Mouse (Mus musculus): ENCODE data around the gene Ets1. TPM values are rescaled to one million over a fixed set of nuclear protein-coding genes. Genes with fewer than 3 reads are reported as not detected.
A peak's percentile ranks its signal among the peaks of the same experiment; 100 is the strongest.

Gene Ets1
- polyA plus RNA-seq, 1 experiment: 30.2 TPM

- Histone ChIP-seq H3K4me1 (ENCODE audit: control insufficient read depth, insufficient read depth, low read length) (no peaks in the 10 kb centered on the region), H3K27ac (ENCODE audit: insufficient read depth, low read length) (no peak overlapping the region), H3K4me3 (ENCODE audit: insufficient read depth, low read length) (no peak overlapping the region)
- TF ChIP-seq CTCF (IDR thresholded peaks at IDR 0.05; ENCODE audit: borderline replicate concordance, insufficient read depth, low read length) (no peak), POLR2A (IDR thresholded peaks at IDR 0.05; ENCODE audit: low read depth, low read length) (no peak)
Measured at GRCm38 (mm10) chr9:32660406-32660960, 24.5 kb downstream of the Ets1 start.

GRCm38 (mm10) chr9:32661071-32661470, 25.1 kb downstream of the Ets1 start:
- Histone ChIP-seq H3K4me1 (ENCODE audit: control insufficient read depth, insufficient read depth, low read length) (no peaks in the 10 kb centered on the region), H3K27ac (ENCODE audit: insufficient read depth, low read length) (no peak overlapping the region), H3K4me3 (ENCODE audit: insufficient read depth, low read length) (no peak overlapping the region)
- TF ChIP-seq CTCF (IDR thresholded peaks at IDR 0.05; ENCODE audit: borderline replicate concordance, insufficient read depth, low read length) (no peak), POLR2A (IDR thresholded peaks at IDR 0.05; ENCODE audit: low read depth, low read length) (no peak)

DNA sequence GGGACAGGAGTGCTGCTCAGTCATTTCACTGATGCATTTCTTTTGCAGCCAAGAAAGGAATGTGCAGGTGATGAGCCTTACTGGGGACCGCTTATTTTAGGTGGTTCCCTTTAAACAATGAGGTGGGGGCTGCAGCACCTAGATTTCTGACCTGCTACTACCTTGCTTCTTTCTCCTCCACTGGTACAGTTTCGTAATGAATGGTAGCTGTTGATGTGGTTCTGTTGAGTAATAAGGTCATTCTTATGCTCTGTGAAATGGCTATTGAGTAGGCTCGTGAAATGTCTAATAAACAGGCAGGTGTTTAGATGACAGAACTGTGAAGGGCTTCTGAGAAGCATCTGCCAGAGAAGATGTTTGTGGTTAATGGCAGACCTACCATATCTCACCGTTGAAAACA, 25.5 kb downstream of the Ets1 start:
- TF ChIP-seq CTCF (IDR thresholded peaks at IDR 0.05; ENCODE audit: borderline replicate concordance, insufficient read depth, low read length) (no peak), POLR2A (IDR thresholded peaks at IDR 0.05; ENCODE audit: low read depth, low read length) (no peak)
- Histone ChIP-seq H3K4me1 (ENCODE audit: control insufficient read depth, insufficient read depth, low read length) (no peaks in the 10 kb centered on the region), H3K27ac (ENCODE audit: insufficient read depth, low read length) (no peak overlapping the region), H3K4me3 (ENCODE audit: insufficient read depth, low read length) (no peak overlapping the region)

- TF ChIP-seq CTCF (IDR thresholded peaks at IDR 0.05; ENCODE audit: borderline replicate concordance, insufficient read depth, low read length) (no peak), POLR2A (IDR thresholded peaks at IDR 0.05; ENCODE audit: low read depth, low read length) (no peak)
- Histone ChIP-seq H3K4me3 (ENCODE audit: insufficient read depth, low read length) (no peak overlapping the region), H3K4me1 (ENCODE audit: control insufficient read depth, insufficient read depth, low read length) (peaks cover 18% of the 10 kb centered on the region), H3K27ac (ENCODE audit: insufficient read depth, low read length) (0 out of 2 replicates have a peak overlapping the region, but pooled peaks have one; percentile 20)
Measured at GRCm38 (mm10) chr9:32666611-32667517, 30.8 kb downstream of the Ets1 start.

GRCm38 (mm10) chr9:32667518-32667908, 31.5 kb downstream of the Ets1 start:
- Histone ChIP-seq H3K4me3 (ENCODE audit: insufficient read depth, low read length) (no peak overlapping the region), H3K4me1 (ENCODE audit: control insufficient read depth, insufficient read depth, low read length) (peaks cover 18% of the 10 kb centered on the region), H3K27ac (ENCODE audit: insufficient read depth, low read length) (no peak overlapping the region)
- TF ChIP-seq CTCF (IDR thresholded peaks at IDR 0.05; ENCODE audit: borderline replicate concordance, insufficient read depth, low read length) (no peak), POLR2A (IDR thresholded peaks at IDR 0.05; ENCODE audit: low read depth, low read length) (no peak)

GRCm38 (mm10) chr9:32668075-32668673, 32.2 kb downstream of the Ets1 start:
- Histone ChIP-seq H3K27ac (ENCODE audit: insufficient read depth, low read length) (no peak overlapping the region), H3K4me3 (ENCODE audit: insufficient read depth, low read length) (no peak overlapping the region), H3K4me1 (ENCODE audit: control insufficient read depth, insufficient read depth, low read length) (peaks cover 18% of the 10 kb centered on the region)
- TF ChIP-seq POLR2A (IDR thresholded peaks at IDR 0.05; ENCODE audit: low read depth, low read length) (no peak), CTCF (IDR thresholded peaks at IDR 0.05; ENCODE audit: borderline replicate concordance, insufficient read depth, low read length) (no peak)

DNA sequence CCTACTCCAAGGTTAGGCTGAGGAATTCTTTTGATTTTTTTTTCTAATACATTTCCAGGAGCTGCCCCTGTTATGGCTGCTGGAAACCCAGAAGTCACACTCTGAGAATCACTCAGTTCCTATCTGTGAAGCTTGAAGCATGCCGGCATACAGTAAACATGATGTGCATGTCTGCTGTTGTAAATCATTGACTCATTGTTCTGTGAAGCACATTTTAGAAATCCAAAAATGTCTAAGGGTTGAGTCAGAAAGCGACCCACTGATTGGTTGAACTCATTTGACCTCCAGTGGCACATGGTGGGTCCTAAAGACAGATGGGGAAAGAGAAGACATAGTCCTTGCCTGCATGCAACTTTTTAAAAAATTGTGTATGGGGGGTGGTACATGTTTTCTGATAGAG, 33.4 kb downstream of the Ets1 start:
- Histone ChIP-seq H3K4me1 (ENCODE audit: control insufficient read depth, insufficient read depth, low read length) (peaks cover 18% of the 10 kb centered on the region), H3K4me3 (ENCODE audit: insufficient read depth, low read length) (no peak overlapping the region), H3K27ac (ENCODE audit: insufficient read depth, low read length) (no peak overlapping the region)
- TF ChIP-seq CTCF (IDR thresholded peaks at IDR 0.05; ENCODE audit: borderline replicate concordance, insufficient read depth, low read length) (no peak), POLR2A (IDR thresholded peaks at IDR 0.05; ENCODE audit: low read depth, low read length) (no peak)

GRCm38 (mm10) chr9:32671970-32672859, 36.2 kb downstream of the Ets1 start:
- Histone ChIP-seq H3K4me1 (ENCODE audit: control insufficient read depth, insufficient read depth, low read length) (peaks cover 25% of the 10 kb centered on the region), H3K4me3 (ENCODE audit: insufficient read depth, low read length) (no peak overlapping the region), H3K27ac (ENCODE audit: insufficient read depth, low read length) (peak overlapping the region; percentile 8; the same call in 1 of the 2 replicates)
- TF ChIP-seq CTCF (IDR thresholded peaks at IDR 0.05; ENCODE audit: borderline replicate concordance, insufficient read depth, low read length): no peak
- 0 out of 2 replicates have a peak, but pooled peaks have one; percentile 27 for TF ChIP-seq POLR2A (IDR thresholded peaks at IDR 0.05; ENCODE audit: low read depth, low read length)

GRCm38 (mm10) chr9:32673923-32674322, 37.9 kb downstream of the Ets1 start:
- Histone ChIP-seq H3K4me1 (ENCODE audit: control insufficient read depth, insufficient read depth, low read length) (peaks cover 15% of the 10 kb centered on the region), H3K27ac (ENCODE audit: insufficient read depth, low read length) (no peak overlapping the region), H3K4me3 (ENCODE audit: insufficient read depth, low read length) (no peak overlapping the region)
- no peak for TF ChIP-seq POLR2A (IDR thresholded peaks at IDR 0.05; ENCODE audit: low read depth, low read length)
- no peak for TF ChIP-seq CTCF (IDR thresholded peaks at IDR 0.05; ENCODE audit: borderline replicate concordance, insufficient read depth, low read length)
